Mouse (Mus musculus) mesoderm, embryonic 11.5 days (tissue): ENCODE data around the gene Amotl2.

Experiments used
- DNase-seq: peaks from one replicate; pipeline ENCODE4 v3.0.0-alpha.2; 2012; ENCODE audit warnings: low read depth, low spot score

The Amotl2 gene

GRCm38 (mm10) chr9:102716481-102717163 lies at the start of gene Amotl2:
Gene Amotl2, plus strand, starts transcription at chr9:102716672.
- DNase-seq, result no peak

- no peak for DNase-seq
Observed at GRCm38 (mm10) chr9:102668115-102668514, 48.4 kb upstream of the Amotl2 start.

GRCm38 (mm10) chr9:102668906-102669305 lies 47.6 kb upstream of the Amotl2 start:
- DNase-seq, result no peak

GRCm38 (mm10) chr9:102673381-102673780 lies 43.1 kb upstream of the Amotl2 start:
- no peak for DNase-seq

- DNase-seq, result no peak
Observed at GRCm38 (mm10) chr9:102675922-102676321, 40.5 kb upstream of the Amotl2 start.

GRCm38 (mm10) chr9:102681470-102681869 lies 35.0 kb upstream of the Amotl2 start:
- no peak for DNase-seq

GRCm38 (mm10) chr9:102687943-102688342 lies 28.5 kb upstream of the Amotl2 start:
- no peak for DNase-seq

GRCm38 (mm10) chr9:102689406-102689939 lies 27.0 kb upstream of the Amotl2 start:
- DNase-seq, result no peak

GRCm38 (mm10) chr9:102689940-102690642 lies 26.4 kb upstream of the Amotl2 start:
- peak; percentile 80 for DNase-seq

- peak; percentile 59 for DNase-seq
Observed at GRCm38 (mm10) chr9:102690891-102691290, 25.6 kb upstream of the Amotl2 start.

GRCm38 (mm10) chr9:102692564-102693475 lies 23.7 kb upstream of the Amotl2 start:
- no peak for DNase-seq

GRCm38 (mm10) chr9:102701042-102701441 lies 15.4 kb upstream of the Amotl2 start:
- no peak for DNase-seq

- DNase-seq, result no peak
Observed at GRCm38 (mm10) chr9:102709504-102710135, 6.9 kb upstream of the Amotl2 start.

GRCm38 (mm10) chr9:102710520-102710919 lies 6.0 kb upstream of the Amotl2 start:
- DNase-seq, result no peak

- DNase-seq, result peak; percentile 67
Observed at GRCm38 (mm10) chr9:102713797-102714196, 2.7 kb upstream of the Amotl2 start.

- DNase-seq, result peak; percentile 79
Observed at GRCm38 (mm10) chr9:102714893-102715505, 1.5 kb upstream of the Amotl2 start.

GRCm38 (mm10) chr9:102715506-102715900 lies 969 bp upstream of the Amotl2 start:
- DNase-seq, result no peak

- DNase-seq, result peak; percentile 98
Observed at GRCm38 (mm10) chr9:102717164-102717885, 853 bp downstream of the Amotl2 start.

GRCm38 (mm10) chr9:102717886-102718643 lies 1.6 kb downstream of the Amotl2 start:
- DNase-seq, result peak; percentile 97
